Mouse (Mus musculus) CD4-positive helper T cell, adult 2 months (primary cell): Measurements from ENCODE around the gene Aatf.

ENCODE experiments used
- DNase-seq: peaks from one replicate; pipeline ENCODE4 v3.0.0-alpha.2; 2012; ENCODE audit warnings: low read depth, missing footprints, low spot score

Gene Aatf

GRCm38 (mm10) chr11:84376510-84377365 lies 136.6 kb downstream of the Aatf start:
- DNase-seq: no peak

GRCm38 (mm10) chr11:84375951-84376496 lies 137.3 kb downstream of the Aatf start:
- DNase-seq: no peak

- DNase-seq: no peak
These were observed 140.2 kb downstream of the Aatf start for GRCm38 (mm10) chr11:84373122-84373521.
